Mouse (Mus musculus) G1E (cell line): Measurements from ENCODE around the gene Tbck.

Experiments
- CTCF ChIP-seq: IDR thresholded peaks from 2 replicates; pipeline ENCODE4 v1.5.1; 2012; ENCODE audit warnings: low read depth, low read length, inconsistent platforms, mixed read lengths
- GATA1 ChIP-seq: IDR thresholded peaks from 2 replicates; pipeline ENCODE4 v1.6.1; 2012; ENCODE audit warnings: borderline replicate concordance, low read length, inconsistent platforms, mixed read lengths
- POLR2AphosphoS5 ChIP-seq: IDR thresholded peaks from 2 replicates; pipeline ENCODE4 v1.6.1; 2012; ENCODE audit warnings: low read depth, low read length, inconsistent platforms; ENCODE audit not compliant: insufficient replicate concordance
- TAL1 ChIP-seq: conservative IDR thresholded peaks from 2 replicates; pipeline ENCODE4 v1.6.1; 2012; ENCODE audit warnings: low read depth, low read length, inconsistent platforms, mixed read lengths

DNA sequence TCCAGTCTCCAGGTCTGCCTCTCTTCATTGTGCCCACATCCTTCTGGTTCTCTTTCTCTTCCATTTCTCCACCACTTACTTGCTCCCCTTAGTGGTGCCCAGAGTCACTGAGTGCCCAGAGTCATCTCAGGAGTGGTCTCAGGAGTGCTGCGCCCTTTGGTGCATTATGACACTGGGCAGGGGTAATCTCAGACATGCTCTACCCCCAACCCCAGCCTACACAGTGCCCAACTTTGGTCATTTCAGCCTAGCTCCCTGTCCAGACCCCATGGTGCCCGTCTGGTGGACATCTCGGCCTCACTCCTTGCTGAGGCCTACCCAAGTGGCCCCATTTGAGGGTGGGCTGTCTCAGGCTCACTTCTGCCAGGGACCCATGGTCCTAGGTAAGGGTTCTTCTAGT lies 102.7 kb downstream of the Tbck start:
- no peak for TF ChIP-seq CTCF
- TF ChIP-seq GATA1, result no peak
- TF ChIP-seq POLR2AphosphoS5, result no peak
- TF ChIP-seq TAL1, result no peak
